Mouse (Mus musculus): ENCODE results near the gene Hoxa9.

Hoxa9 gene

DNA sequence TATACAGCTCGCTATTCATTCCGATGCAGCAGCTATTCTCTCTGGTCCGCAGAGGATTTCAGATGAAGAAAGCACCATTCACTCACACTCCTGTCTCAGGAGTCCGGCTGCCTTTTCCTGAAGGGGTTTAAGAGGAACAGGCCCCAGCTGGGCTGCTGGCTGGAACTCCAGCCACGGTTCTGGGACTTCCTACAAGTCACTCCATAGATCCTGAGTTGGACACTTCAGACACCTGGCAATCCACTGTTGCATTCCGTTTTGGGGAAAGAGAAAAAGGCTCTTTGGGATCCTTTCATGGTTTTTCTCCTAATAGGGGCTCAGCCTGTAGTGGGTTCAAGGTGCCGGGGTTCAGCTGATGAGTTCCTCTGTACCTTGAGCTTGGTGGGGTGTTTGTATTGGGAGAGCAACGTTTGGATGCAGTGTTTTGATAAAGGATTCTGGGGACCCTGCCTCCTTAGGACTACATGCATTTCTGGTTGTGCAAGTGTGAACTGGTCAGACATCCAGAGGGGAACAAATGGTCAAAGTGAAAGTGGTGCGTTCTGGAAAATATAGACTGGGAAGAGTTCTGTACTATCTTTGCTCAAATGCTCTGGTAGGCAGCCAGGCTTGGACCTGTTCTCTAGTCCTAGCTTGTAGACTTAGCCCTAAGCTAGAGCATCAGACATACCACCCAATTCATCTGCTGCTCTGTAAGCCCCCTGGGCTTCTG is 31.0 kb upstream of the Hoxa9 start:
- no peak for DNase-seq (ENCODE audit: low spot score)

DNA sequence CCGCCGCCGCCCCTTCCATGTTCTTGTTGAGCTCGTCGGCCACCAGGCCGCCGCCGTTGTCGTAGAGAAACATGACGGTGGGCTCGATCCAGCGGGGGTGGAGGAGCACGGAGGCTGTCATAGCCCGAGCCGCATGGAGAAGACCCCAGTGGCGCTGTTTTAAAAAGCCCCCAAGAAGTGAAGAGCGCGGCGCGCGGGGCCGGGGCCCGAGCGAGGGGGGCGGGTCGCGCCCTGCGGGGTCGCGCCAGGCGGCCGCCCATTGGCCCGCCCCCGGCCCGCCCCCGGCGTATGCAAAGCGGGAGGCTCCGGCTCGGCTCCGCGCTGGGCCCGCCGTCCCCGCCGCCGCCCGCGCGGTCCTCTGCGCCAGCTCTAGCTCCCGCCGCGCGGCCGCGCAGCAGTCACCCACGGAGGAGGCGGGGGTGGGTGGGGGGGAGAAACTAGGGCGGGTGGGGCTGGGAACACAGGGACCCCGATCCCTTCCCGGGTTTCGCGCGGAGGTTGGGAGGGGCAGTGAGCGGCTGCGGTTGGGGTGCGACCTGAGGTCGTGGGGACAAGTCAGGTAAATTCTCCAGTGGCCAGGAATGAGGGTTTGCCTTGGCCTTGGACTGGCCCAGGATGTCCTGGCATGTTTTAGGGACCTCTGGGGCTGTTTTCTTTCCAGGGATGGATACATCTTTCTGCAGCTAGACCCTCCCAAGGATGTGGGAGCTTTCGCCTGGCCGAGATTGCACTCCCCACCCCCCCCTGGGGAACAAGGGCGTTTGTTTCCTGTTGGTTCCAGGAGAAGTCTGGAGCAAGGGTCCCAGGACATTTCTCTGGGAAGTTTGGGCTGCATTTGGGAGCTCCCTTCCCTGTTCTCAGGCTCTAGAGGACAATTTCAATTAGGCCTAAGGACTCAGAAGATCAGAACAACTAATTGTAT is 30.0 kb upstream of the Hoxa9 start, which contains the start of gene Hoxa13:
Hoxa13 (minus strand) TSS at position 227 of the 922 bp plus-strand sequence.
- no peak for DNase-seq (ENCODE audit: low spot score)

DNA sequence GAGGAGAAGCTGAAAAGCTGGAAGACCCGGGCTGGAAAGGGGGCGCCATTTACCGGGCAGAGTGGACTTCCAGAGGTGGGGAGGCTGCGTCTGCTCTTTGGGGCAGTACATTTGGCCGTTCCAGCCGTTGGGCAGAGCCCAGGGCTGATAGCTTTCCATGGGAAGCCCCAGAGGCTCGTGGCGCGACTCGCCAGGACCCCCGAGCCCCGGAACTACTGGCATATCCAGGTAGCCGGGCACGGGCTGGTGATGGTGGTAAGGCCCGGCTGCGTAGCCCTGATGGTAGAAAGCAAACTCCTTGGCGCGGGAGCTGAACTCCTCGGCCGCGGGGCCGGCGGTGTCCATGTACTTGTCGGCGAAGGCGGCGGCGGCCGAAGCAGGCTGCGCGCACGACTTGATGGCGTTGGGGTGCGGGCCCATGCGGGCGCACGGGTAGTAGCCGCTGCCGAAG is 28.9 kb upstream of the Hoxa9 start:
- DNase-seq (ENCODE audit: low spot score), result no peak

DNA sequence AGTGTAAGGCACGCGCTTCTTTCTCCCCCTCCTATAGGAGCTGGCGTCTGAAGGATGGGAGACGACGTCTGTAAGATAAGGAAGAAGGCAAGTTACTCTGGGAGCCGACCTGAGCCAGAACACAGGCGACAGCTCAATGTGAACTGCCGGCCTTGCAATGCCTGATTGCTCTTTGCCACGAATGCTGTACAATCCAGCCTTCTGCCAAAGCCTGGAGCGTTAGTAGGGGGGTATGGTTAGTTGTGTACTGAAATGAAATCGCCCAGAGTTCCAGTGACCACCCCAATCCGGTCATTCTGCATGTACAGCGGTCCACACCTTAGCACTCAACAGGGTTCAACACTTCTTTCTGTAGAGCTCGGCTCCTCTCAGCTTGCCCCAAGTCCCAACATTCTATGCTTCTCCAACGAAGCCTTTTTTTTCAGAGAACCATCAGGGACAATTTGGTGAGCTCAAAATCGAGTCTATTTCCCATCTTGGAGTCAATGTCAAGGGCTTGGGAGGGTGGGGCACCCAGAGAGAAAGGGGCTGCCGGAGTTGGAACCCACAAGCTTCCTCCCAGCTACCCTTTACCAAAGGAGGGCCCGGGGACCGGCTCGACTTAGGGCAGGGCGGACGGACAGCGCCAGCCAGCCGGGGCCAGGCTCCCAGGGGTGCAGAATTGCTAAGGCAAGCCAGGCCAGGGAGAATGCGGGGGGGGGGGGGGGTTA is 28.3 kb upstream of the Hoxa9 start:
- DNase-seq (ENCODE audit: low spot score), result no peak

DNA sequence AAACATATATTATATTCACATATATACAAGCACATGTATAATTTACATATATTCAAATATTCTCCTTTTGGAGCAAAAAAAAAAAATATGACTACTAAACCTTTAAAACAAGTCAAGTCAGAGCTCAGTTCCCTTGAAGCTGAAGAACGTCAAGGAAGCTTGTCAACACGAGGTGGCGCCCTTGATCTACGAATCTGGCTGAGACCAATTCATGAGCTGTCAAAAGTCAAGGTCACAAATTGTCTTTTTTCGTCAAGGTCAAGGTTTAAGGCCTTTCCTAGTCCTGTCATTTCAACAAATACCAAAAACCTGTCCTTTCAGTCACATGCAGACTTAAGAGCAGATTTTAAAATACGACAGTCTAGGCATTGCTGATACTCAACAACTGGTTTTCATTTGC is 26.1 kb upstream of the Hoxa9 start:
- DNase-seq (ENCODE audit: low spot score), result peak; percentile 56

DNA sequence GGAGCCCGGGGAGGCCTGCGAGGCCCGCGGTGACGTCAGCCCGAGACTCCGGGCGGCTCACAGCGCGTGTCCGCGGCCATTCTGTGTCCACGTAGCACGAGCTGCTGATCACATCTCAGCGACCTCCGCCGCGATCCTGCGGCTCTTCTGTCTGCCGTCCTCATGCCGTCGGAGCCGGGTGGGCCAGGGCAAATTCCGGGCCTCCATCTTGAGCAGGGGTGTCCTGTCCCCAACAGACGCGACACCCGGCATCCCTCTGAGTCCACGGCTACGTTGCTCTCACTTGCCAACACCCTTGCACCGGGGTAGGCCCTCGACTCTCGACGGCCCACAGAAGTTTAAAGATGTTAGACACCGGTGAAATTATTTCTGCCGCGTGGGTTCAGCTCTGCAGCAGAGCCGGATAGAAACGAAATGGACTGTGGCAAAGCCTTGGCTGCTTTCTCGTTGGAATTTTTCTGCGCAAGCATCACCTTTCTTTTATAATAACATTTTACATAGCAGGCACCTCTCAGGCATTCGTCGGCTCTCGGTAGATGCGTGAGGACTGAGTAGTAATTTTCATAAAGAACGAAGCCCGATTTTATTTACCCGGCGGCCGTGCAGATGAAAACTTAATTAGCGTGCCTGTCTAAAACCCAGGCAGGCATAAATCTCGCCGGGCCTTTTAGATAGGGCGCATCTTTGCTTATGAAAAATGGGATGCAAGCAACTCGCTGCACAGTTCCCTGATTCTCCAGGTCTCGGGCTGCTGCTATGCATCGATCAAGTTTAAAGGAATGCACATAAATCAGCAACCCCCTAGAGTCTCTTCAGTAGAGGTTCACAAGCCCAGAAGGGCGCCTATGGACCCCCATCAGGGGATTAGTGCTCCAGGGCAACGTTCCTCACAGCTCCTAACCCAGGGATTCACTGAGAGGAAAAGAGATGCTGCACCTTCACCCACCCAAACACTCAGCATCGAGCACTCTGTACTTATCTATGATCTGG is 22.9 kb upstream of the Hoxa9 start:
- no peak for DNase-seq (ENCODE audit: low spot score)

DNA sequence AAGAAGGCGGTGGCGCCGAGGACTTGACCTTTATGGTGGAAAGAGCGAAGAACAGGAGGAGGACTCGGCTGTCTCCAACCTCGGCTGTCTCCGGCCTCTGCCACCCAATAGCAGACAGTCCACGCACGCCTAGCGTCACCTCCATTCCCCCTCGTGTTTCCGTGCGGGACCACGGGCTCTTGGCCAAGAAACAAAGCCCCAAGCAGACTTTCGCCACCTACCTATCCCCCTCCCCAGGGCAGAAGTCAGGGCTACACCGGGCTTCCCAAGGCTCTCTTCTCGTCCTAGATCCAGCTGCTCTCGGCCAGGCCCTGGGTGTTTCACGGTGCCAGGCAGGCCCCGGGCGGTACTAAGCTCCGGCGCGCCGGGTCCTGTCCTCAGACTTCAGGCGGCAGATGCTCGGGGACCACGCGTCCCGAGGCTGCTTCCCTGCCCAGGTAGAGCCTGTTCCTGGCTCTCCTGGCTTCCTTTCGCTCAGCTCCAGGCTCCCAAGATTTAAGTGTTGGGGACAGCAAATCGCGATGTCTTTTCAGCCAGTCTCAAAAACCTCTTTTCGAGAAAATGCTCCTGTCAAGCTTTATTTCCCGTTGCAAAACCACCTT is 22.0 kb upstream of the Hoxa9 start:
- DNase-seq (ENCODE audit: low spot score), result no peak

DNA sequence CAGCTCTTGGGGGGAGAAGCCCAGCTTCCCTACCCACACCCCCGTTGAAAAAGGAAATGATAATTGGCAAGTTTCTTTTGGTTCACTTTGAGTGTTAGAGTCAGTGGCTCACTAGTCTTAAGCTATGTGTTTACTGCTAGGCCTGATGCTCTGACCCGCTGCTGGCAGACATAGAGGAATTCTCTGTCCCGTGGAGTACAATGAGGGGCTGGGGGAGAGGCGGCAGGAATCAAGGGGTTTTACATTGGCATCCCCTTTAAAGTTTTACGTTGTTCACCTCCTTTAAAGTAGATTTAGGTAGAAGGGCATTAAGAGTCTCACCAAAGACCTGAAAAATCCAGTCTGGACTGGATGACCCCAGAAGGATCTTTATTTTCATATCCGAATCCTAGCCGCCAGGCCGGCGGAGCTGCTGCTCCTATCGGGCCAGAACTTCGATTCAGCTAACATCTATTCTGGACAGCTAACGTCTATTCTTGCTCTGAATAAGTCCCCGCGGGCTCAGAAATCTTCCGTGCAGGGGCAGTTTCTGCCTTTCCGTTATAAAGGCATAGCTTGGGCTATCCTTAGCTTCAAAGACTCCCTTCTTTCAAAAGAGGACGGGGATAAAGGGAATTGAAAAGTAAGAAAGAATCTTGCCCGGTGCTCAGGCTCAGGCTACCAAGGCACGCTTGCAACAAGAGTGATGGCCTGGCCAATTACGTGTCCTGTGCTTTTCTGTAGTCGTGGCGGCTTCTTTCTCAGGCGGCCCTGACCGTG is 21.3 kb upstream of the Hoxa9 start:
- DNase-seq (ENCODE audit: low spot score), result no peak

DNA sequence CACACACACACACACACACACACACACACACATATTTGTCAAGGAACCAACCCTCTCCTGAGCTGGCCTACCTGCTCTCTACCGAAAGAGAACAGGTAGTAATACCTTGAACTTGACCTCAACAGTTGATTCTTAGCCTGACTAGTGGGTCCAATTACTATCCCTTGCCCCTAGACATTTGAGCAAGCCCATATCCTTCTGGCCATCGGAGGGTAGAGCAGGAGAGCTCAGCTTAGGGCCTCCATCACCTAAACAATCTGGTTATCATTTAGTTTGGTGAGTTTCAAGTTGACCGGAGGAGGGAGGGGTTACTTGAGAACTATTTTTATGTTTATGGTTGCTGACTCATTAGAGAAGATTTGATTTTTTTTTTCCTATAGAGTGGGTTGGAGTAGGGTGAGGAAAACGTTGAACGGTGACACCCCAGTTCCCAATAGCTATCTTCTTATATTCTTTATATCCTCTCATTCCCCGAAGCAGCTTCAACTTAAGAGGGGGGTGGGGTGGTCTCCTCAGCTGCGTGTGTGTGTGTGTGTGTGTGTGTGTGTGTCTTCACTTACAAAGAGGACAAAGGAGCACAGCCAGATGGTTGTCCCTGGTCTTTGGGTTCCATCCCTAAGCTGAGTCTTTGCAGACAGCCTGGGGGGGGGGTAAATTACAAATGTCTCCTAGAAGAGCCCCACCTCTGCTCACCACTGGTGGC is 20.4 kb upstream of the Hoxa9 start:
- DNase-seq (ENCODE audit: low spot score), result no peak

DNA sequence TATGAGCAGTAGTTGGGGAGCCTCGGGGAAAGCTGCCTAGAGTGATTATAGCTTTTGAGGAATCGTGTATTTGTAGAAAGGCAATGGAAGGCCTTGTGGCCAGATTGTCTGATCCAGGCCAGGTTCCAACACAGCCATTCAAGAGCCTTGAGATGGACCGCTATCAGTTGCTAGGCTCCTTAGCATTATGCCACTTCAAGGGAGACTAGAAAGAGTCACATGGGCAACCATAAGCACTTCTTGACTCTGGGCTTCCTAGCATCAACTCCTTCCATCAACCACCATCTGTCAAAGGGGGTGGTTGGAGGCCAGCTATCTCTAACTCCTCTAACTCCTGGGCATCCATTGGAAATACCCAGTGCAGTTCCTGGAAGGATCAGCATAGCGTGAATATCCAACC is 18.9 kb upstream of the Hoxa9 start:
- no peak for DNase-seq (ENCODE audit: low spot score)

DNA sequence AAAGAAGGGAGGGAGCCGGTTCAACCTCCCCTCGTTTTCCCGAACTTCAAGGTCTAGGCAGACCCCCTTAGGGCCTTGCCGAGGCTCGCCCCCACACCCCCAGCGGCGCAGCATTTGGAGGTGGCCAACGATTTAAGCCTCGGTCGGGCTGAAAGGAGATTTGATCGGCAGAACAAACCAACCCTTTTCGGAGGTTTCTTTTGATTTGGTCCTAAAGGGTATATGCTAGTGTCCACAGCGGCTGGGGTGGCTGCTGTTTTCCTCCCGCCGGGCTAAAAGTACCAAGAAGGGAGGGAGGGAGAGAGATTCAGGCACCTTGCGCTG is 18.5 kb upstream of the Hoxa9 start:
- no peak for DNase-seq (ENCODE audit: low spot score)

DNA sequence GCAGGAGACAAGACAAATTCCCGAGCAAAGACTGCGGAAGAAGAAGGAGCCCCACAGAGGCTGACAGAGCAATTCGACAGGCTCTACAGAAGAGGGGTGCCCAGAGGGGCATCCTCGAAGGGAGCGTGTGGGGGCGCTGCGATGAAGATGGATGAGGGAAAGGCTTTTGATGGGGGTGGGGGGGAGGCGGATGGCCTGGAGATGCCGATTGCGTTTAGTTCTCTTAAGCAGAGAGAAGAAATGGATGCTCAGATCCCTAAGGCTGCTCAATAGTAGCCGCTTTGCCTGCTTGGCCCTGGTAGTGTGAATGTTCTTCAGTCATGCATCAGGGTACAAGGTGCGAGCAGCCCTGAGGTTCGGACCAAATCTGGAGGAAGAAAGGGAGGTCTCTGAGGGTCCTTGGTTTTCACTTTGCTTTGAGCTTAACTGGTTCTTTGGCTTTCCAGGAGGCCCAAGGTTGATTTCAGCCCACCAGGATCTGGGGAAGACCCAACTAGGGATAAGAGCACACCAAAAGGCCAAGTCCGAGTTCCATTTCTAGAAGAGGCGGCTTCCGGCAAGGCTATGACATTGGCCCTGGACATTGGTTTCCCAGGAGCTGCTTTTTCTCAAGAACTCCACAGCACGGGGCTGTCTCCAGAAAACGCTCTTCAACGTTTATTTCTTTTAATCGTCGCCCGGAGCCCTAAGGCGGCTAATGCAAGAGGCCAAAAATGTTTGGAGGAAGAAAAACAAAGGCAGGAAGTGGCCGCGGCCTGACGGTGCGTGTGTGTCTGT is 17.9 kb upstream of the Hoxa9 start:
- DNase-seq (ENCODE audit: low spot score), result no peak

DNA sequence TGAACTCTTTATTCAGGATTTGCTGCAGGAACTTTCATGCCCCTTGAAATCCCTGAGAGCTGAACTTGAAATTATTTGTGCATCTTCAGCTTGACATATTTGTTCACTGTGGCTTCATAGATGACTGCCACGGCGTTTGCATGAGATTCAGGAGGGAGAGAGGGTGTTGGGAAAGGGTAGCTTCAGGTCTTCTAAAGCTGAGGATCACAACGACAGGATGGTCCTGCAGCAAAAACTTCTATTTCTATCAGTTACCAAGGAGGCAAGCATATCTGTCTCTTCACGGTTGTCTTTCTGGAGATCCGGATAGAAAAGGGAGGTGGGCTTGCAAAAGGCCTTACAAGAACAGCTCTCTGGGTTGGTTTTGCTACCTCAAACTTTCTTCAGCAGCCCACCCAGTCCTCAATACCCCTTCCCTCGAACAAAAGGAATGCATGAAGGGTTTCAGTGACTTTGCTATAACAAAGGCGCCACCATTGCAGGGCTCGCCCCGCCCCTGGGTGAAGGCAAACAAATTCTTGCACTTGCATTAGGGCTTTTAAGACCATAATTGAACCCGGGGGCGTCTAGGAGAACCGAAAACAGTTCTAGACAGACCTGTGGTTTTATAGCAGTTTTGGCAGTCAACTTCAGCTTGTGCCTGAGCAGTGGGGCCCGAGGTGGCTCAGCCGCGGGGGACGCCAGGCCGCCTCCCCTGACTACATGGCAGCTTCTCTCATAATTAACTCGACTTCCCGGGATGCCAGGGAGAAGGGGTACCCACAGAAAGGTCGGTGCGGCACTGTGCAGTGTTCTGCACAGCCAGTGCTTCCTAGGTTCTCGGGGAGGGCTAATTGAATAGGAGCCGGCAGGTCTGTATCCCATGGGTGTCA is 17.1 kb upstream of the Hoxa9 start:
- DNase-seq (ENCODE audit: low spot score), result no peak

DNA sequence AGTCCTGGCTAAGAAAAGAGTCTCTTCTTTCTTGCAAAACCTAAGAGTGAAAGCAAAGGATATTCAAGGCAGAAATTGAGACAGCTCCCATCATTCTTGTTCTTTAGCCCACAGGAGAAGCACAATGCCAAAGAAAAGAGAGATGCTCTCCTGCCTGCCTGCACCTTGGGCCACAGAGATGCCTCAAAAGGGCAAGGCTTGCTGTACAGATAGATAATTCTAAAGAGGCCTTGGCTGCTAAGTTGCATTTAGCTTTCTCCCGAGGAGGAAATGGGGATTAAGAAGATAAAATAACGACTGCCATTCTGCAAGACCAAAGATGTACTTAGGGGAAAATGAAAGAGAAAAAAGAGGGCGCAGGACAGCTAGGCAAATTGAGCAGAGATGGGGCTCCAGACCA is 16.0 kb upstream of the Hoxa9 start:
- no peak for DNase-seq (ENCODE audit: low spot score)

DNA sequence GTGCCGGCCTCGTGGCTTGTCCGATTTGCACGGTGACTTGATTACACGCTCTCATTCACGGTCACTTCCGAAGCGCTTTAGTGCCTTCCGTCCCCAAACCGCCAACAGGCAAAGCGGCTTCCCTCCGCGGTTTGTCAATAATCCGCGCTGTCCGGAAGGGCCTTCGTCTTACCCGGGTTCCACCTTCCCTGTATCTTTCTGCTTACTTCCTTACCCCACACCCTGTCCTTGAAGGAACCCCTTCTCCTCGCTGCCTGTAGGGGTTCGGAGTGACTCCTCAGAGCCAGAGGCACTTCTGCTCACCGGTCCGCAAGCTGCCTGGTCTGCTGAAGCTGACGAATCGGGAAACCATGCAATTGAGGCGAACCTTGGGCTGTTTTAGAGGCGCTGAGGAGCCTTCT is 15.5 kb upstream of the Hoxa9 start:
- DNase-seq (ENCODE audit: low spot score), result no peak

DNA sequence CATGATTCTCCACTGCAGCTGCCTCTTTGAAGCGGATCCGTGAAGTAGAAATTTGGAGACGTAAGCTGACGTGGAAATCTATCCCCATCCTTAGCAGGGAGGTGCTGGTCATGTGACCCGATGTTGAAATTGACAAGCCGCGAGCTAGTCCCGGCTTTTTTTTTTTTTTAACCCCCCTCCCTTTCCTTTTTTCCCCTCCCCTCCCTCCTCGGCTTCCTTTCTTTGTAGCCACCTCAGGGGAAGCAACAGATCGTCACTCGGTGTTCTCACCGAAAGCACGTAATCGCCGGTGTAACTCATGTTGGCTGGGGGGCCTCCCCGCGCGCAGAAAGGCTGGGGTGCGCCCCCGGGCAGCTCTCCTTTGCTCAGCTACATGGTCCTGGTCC is 14.9 kb upstream of the Hoxa9 start, which contains the start of gene Hoxa11:
Hoxa11 (minus strand) TSS at position 54 of the 386 bp plus-strand sequence.
- DNase-seq (ENCODE audit: low spot score), result no peak

DNA sequence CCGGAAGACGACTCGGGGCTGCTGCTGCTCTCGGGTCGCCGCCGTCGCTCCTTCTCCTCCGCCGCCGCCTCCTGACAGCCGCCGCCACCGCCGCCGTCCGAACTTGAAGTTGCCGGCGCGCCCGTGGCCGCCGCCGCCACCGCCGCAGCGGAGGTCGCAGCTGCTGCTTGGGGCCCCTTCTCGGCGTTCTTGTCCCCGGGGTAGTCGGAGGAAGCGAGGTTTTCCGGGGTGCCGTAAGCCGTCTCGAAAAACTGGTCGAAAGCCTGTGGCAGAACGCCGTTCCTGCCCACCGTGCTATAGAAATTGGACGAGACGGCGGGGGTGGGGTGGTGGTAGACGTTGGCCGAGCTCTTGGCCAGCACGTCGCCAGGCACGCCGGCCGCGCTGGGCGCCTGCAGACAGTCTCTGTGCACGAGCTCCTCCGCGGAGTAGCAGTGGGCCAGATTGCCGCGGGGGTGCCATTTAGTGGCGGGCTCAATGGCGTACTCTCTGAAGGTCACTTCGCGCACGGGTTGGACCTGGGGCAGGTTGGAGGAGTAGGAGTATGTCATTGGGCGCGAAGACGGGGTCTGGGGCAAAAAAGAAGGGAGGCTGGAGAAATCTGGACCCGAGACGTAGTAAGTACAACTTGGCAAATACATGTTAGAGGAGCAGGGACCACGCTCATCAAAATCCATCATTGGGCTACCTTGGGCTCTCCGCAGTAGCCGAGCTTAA is 14.3 kb upstream of the Hoxa9 start:
- DNase-seq (ENCODE audit: low spot score), result no peak

Measured in MN1 (cell line).